Mouse (Mus musculus): ENCODE measurements around the gene Lhpp. TPM values are rescaled to one million over a fixed set of nuclear protein-coding genes. Genes with fewer than 3 reads are reported as not detected.

The Lhpp gene
- polyA plus RNA-seq, 1 experiment from 2014 or later, result 26.1 TPM

DNA sequence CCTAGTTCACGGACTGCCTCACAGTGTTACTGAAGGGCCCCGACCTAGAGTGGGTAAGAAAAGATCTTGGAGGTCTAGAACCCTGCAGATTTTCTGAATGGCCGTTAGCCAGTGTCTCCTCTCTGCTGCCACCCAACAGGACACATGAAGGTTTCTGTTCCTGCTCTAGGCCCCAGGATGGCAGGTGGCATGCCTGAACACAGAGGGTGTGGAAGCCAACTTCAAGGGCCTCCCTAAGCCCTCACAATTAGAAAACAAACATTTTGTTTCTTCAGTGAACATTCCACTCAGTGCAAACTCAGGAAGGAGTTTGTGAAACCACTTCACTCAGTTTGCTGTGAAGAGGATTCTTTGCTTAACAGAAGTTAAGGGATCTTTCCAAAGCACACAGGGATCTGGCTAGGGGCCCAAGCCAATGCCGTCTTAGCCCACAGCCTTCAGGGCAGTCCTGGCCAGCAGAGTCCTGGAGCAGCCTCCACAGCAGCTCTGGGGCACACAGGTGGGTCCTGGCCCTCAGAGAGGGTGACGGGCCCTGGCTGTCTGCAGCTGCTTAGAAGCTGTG lies 114.1 kb downstream of the Lhpp start:
- Histone ChIP-seq H3K4me3 (no peak overlapping the region), H3K27me3 (replicated peaks) (no peaks in the 10 kb centered on the region), H3K4me1 (peaks cover 13% of the 10 kb centered on the region), H3K4me2 (replicated peaks) (no peak overlapping the region), H3K27ac (no peak overlapping the region), H3K9ac (no peak overlapping the region), H3K36me3 (no peaks in the 10 kb centered on the region), H3K9me3 (no peaks in the 10 kb centered on the region)
- no peak for ATAC-seq (ENCODE audit: low FRiP score, low read depth)
- WGBS, result 93% methylated on average over 5 of the region's 5 CpGs

DNA sequence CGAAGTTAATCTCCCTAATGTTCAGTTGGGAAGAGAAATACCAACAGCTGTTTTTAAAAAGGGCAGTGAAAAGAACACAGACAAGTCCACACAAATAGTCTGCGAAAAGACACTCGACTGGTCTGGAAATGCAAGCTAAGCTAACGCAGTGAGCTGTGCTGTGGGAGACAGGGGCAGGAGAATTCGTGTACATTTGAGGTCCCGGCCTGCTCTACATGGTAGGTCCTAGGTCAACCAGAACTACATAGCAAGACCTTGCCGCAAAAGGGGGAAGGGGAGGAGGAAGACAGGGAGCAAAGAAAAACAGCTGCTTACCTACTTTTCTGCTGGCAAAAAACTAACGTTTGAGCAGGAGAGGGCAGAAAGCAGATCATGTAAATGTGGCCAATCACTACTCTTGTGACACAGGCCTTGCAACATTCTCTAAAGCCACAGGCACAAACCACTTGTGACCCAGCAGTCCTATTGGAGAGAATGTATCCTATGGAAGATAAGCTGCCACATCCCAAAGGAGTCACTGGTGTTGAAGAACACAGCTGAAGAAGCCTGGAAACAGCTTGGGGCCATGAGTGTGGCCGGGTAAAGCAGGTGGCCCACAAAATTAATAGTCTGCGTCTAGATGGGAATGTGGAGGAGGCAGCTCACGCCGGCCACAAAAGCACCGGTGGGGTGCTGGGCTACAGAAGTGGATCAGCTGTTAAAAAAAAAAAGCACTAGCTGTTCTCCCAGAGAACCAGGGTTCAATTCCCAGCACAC lies 115.8 kb downstream of the Lhpp start:
- Histone ChIP-seq H3K4me2 (replicated peaks) (no peak overlapping the region), H3K27ac (no peak overlapping the region), H3K9ac (no peak overlapping the region), H3K36me3 (no peaks in the 10 kb centered on the region), H3K4me3 (no peak overlapping the region), H3K9me3 (no peaks in the 10 kb centered on the region), H3K4me1 (peaks cover 10% of the 10 kb centered on the region), H3K27me3 (replicated peaks) (no peaks in the 10 kb centered on the region)
- 67% methylated on average over 13 of the region's 13 CpGs for WGBS
- ATAC-seq (ENCODE audit: low FRiP score, low read depth), result no peak

DNA sequence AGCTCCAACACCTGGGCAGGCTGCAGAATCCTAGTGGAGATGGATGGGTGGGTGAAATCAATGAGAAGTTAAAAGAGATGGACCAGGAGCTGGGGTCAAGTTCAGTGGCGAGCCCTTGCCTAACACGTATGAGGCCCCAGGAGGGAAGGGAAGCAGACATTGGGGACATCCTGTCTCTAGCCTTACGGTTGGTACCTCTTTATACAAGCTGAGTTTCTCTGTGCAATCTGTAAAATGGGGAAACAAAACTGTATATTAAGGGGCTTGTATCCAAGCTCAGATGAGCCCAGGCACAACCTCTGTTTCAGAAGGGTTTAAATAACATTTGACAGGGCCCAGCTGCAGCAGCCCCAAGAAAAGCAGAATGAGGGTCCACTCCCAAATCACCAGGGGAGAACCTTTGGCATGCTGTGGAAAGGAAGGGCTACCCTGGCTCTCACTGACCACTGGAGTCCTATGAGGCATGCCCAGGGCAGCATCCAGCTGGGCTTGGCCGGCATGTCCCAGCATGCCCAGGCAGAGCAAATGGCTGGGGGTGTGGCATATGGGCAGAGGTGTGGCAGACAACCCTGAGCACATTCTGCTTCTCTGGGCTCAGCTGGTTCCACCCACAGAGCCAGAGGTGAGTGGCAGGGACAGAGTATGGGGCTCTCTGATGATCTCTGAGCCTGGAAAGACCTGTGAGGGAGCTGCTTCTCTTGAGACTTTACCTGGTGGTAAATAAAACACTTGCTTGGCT lies 118.8 kb downstream of the Lhpp start:
- 74% methylated on average over 4 of the region's 4 CpGs for WGBS
- no peak for ATAC-seq (ENCODE audit: low FRiP score, low read depth)
- H3K27me3 ChIP-seq (replicated peaks), result no peaks in the 10 kb centered on the region
- no peak overlapping the region for H3K4me3 ChIP-seq
- no peaks in the 10 kb centered on the region for H3K9me3 ChIP-seq
- H3K4me1 ChIP-seq, result peaks cover 40% of the 10 kb centered on the region
- no peak overlapping the region for H3K9ac ChIP-seq
- H3K4me2 ChIP-seq (replicated peaks), result no peak overlapping the region
- no peak overlapping the region for H3K27ac ChIP-seq
- no peaks in the 10 kb centered on the region for H3K36me3 ChIP-seq

DNA sequence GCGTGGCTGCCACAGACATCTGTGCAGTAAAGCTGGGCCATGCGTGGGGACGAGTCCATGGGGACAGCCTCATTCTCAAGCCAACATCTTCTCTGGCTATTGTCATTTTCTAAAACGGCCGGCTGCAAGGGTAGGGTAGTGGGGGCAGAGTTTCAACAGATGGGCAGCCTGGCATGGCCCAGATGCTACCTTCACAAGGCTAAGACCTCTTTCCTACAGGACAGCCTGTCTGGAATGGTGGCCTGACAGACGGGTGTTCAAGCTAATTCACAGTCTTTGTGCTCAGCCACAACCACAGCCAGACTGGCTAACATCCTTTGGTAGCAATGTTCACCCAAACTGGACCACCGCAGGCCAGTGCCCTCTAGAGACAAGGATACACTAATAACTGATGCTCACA lies 120.1 kb downstream of the Lhpp start:
- Histone ChIP-seq H3K27me3 (replicated peaks) (no peaks in the 10 kb centered on the region), H3K36me3 (no peaks in the 10 kb centered on the region), H3K27ac (no peak overlapping the region), H3K4me3 (no peak overlapping the region), H3K4me1 (peaks cover 51% of the 10 kb centered on the region), H3K4me2 (replicated peaks) (no peak overlapping the region), H3K9me3 (no peaks in the 10 kb centered on the region), H3K9ac (no peak overlapping the region)
- no peak for ATAC-seq (ENCODE audit: low FRiP score, low read depth)
- 76% methylated on average over 7 of the region's 7 CpGs for WGBS

DNA sequence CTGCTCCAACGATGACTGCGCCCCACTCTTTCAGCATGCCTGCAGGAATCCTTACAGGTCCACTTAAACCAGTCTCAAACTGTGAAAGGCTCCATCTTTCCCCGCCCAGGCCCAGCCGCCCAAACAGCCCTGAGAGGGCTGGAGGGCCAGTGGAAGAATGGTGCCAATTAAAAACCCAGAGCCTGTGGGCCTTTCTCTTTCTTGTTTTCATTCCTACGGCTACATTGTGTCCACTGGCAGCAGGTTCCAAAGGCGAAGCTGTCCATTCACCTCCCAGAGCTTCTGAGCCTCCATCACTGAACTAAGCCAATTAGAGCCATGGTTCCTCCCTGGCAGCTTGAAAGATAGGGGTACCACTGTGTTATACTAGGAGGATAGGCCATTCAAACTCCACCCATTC lies 121.1 kb downstream of the Lhpp start:
- peaks cover 61% of the 10 kb centered on the region for H3K4me1 ChIP-seq
- no peaks in the 10 kb centered on the region for H3K9me3 ChIP-seq
- no peaks in the 10 kb centered on the region for H3K27me3 ChIP-seq (replicated peaks)
- no peak overlapping the region for H3K4me3 ChIP-seq
- no peak for ATAC-seq (ENCODE audit: low FRiP score, low read depth)
- no peaks in the 10 kb centered on the region for H3K36me3 ChIP-seq
- WGBS, result 18% methylated on average over 6 of the region's 6 CpGs
- H3K4me2 ChIP-seq (replicated peaks), result no peak overlapping the region
- no peak overlapping the region for H3K9ac ChIP-seq
- H3K27ac ChIP-seq, result no peak overlapping the region

DNA sequence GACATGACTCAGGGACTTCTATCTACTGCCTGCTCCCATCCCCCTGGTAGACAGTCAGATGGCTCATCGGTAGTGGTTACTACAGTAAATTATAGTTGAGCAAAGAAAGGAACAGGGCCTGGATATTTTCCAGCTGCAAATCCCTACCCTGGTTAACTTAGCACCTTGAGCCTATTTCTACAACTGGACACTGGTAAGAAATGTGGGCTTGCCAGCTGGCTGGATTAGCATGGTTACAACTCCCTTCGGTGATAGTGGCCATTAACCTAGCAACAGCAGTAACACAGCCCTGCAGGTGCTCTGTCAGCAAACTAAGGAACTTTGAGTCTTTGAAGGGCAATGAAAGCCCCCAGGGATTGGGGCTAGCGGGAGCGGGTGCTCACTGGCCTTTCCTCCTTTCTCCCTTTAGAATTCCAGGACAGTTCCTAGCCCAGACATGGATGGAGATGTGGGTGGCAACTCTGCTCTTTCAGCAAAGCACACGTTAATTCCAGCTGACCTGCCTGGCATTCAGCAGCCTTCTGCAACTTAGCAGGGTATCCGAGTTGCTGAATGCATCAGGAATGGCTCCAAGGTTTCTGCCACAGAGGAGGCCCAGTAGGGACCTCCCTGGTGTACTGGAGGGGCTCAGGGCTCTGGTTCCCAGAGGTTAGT lies 121.8 kb downstream of the Lhpp start:
- Histone ChIP-seq H3K4me3 (no peak overlapping the region), H3K4me1 (peaks cover 62% of the 10 kb centered on the region), H3K9me3 (no peaks in the 10 kb centered on the region), H3K4me2 (replicated peaks) (no peak overlapping the region), H3K36me3 (no peaks in the 10 kb centered on the region), H3K9ac (no peak overlapping the region), H3K27me3 (replicated peaks) (no peaks in the 10 kb centered on the region), H3K27ac (no peak overlapping the region)
- ATAC-seq (ENCODE audit: low FRiP score, low read depth), result no peak
- WGBS, result 37% methylated on average over 6 of the region's 6 CpGs

DNA sequence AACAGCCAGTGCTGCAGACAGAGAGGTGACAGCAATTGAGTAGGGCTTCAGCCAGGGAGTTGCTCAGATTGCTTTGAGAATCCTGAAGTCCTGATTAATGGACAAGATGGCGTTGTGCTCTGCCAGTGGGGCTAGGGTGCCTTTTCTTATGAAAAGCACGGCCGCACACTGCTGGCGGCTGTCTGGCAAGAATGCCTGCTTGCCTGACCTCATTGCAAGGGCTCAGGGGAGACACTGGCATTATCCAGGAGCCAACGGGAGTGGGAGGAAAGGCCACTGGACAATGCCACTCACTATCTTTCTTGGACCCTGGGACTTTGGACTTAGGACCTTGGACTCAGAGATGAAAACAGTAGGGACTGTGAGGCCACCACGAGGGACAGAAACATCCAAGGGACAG lies 123.1 kb downstream of the Lhpp start:
- 0 out of 2 replicates have a peak overlapping the region, but pooled peaks have one; percentile 13 for H3K9ac ChIP-seq

DNA sequence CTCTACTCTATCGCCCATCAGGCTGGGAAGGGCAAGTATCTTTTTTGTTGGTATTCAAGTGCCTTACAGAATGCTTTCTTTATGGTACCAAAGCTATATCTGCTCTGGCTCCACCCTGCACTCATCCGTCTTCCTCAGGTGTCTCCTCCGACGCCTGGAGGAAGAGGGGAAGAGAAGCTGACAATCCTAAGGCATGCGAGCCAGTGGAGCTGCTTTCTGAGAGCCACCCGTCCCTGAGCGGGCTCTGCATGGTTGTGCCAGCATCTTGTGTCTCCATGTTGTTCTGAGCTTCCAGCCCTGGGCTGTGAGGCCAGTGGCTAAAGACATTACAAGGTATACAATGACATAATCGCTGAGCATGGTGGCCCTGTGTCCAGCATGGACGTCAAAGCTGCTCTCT lies 123.8 kb downstream of the Lhpp start:
- no peak overlapping the region for H3K9ac ChIP-seq
- no peaks in the 10 kb centered on the region for H3K36me3 ChIP-seq
- H3K4me2 ChIP-seq (replicated peaks), result no peak overlapping the region
- no peak overlapping the region for H3K27ac ChIP-seq
- H3K4me1 ChIP-seq, result peaks cover 62% of the 10 kb centered on the region
- H3K4me3 ChIP-seq, result no peak overlapping the region
- no peaks in the 10 kb centered on the region for H3K9me3 ChIP-seq
- 77% methylated on average over 9 of the region's 9 CpGs for WGBS
- no peaks in the 10 kb centered on the region for H3K27me3 ChIP-seq (replicated peaks)
- no peak for ATAC-seq (ENCODE audit: low FRiP score, low read depth)

More for the DNA sequence above, 123.1 kb downstream of the Lhpp start:
- Histone ChIP-seq H3K4me3 (no peak overlapping the region), H3K36me3 (no peaks in the 10 kb centered on the region), H3K4me2 (replicated peaks) (no peak overlapping the region), H3K9me3 (no peaks in the 10 kb centered on the region), H3K4me1 (peaks cover 62% of the 10 kb centered on the region), H3K27ac (no peak overlapping the region), H3K27me3 (replicated peaks) (no peaks in the 10 kb centered on the region)
- peak; percentile 39; the same call in 1 of the 2 replicates for ATAC-seq (ENCODE audit: low FRiP score, low read depth)
- WGBS, result 40% methylated on average over 6 of the region's 6 CpGs

DNA sequence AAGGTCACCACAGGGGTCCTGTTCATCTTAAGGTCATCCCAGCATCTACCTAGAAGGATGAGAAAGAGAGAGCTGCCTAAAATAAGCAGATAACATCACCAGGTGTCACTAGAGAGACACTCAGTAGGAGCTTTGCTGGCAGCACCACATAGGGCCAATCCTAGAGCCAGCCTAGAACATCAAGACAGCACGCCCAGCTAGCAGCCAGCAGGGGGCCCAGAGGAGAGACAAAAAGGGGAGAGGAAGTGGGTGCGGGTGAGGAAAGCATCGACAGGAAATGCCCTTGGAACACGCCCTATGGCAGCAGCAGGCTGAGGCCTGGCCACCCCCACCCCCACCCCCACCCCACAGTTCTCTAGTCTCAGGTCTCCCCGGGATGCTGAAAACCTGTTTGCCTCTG lies 124.7 kb downstream of the Lhpp start:
- no peaks in the 10 kb centered on the region for H3K9me3 ChIP-seq
- no peak overlapping the region for H3K9ac ChIP-seq
- no peak overlapping the region for H3K4me2 ChIP-seq (replicated peaks)
- 69% methylated on average over 5 of the region's 5 CpGs for WGBS
- no peaks in the 10 kb centered on the region for H3K27me3 ChIP-seq (replicated peaks)
- no peak overlapping the region for H3K4me3 ChIP-seq
- no peak overlapping the region for H3K27ac ChIP-seq
- H3K4me1 ChIP-seq, result peaks cover 58% of the 10 kb centered on the region
- H3K36me3 ChIP-seq, result no peaks in the 10 kb centered on the region
- ATAC-seq (ENCODE audit: low FRiP score, low read depth), result no peak

DNA sequence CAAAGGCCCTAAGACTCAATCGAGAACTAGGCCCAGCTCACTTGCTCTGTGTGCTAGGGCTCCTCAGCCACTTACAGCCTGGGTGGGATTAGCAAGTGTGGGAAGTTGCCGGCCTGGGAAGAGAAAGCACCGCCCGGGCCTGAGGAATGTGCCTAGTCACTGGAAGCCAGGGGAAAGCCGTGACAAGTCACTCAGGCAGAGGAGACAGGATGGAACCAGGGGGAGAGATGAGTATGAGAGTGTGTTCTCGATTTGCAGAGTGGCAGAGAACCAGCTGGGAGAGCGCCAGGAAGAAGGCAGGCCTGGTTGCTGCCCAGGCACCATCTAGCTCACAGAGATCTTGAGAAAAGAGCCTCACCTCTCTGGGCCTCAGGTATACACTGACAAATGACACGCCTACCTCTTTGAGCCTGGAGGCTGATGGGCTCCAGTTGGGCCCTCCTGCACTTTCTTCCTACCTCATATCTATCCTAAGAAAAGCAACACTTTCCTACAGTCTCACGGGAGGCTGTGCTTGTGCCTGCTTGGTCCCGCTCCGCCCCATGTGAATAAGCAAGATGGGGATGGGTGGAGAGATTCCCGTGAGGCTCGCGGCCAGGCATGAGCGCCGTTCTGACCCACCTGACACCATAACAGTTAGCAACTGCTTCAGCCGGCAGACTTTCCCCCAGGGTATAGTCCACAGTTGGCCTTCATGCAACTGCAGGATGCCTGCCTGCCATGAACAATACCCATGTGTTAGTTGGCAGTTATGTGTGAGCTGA lies 125.8 kb downstream of the Lhpp start:
- H3K27ac ChIP-seq, result no peak overlapping the region
- no peak for ATAC-seq (ENCODE audit: low FRiP score, low read depth)
- H3K4me2 ChIP-seq (replicated peaks), result no peak overlapping the region
- no peak overlapping the region for H3K9ac ChIP-seq
- no peaks in the 10 kb centered on the region for H3K27me3 ChIP-seq (replicated peaks)
- H3K4me1 ChIP-seq, result peaks cover 54% of the 10 kb centered on the region
- no peak overlapping the region for H3K4me3 ChIP-seq
- H3K36me3 ChIP-seq, result no peaks in the 10 kb centered on the region
- 69% methylated on average over 17 of the region's 17 CpGs for WGBS
- H3K9me3 ChIP-seq, result no peaks in the 10 kb centered on the region

DNA sequence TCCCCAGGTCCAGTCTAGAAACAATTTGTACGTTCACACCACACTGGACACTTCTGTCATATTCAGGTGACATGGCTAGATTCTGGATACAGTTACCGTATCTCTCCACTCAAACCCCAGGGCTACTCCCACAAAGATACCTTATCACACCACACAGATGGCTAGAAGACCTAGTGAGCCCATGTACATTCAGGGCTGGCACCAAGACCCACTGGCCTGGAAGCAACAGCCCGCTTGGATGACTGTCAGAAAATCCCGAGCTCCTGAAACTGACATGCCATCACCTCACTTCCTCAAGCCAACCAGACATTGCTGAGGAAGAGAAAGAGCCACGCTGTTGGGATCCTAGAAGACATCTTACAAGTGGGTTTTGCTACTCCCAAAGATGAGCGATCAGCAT lies 128.4 kb downstream of the Lhpp start:
- Histone ChIP-seq H3K4me1 (peaks cover 28% of the 10 kb centered on the region), H3K9me3 (no peaks in the 10 kb centered on the region), H3K4me2 (replicated peaks) (no peak overlapping the region), H3K27me3 (replicated peaks) (no peaks in the 10 kb centered on the region), H3K36me3 (0 out of 2 replicates have a peak, but pooled peaks cover 3% of the 10 kb centered on the region), H3K4me3 (no peak overlapping the region), H3K27ac (no peak overlapping the region), H3K9ac (no peak overlapping the region)
- no peak for ATAC-seq (ENCODE audit: low FRiP score, low read depth)
- WGBS, result 95% methylated on average over 6 of the region's 6 CpGs
